Mouse (Mus musculus): ENCODE data around the gene Cog7. TPM values are rescaled to one million over a fixed set of nuclear protein-coding genes. Genes with fewer than 3 reads are reported as not detected.
A peak's percentile ranks its signal among the peaks of the same experiment; 100 is the strongest.

Cog7 gene
- 10 to 100 TPM; 24.3 to 25.3 TPM for total RNA-seq (2021)
- long read RNA-seq, experiment 1, transcript Cog7-201 (17 exons, 2,902 nt): major isoform, 15 of 33 reads
- long read RNA-seq, experiment 1, partial matches to known transcripts: 13 of 33 reads
- long read RNA-seq, experiment 1, other reads (novel, unspliced or antisense): 5 of 33 reads
- long read RNA-seq, experiment 2, transcript Cog7-201 (17 exons, 2,902 nt): major isoform, 13 of 19 reads
- long read RNA-seq, experiment 2, partial matches to known transcripts: 5 of 19 reads
- long read RNA-seq, experiment 2, other reads (novel, unspliced or antisense): 1 of 19 reads

DNA sequence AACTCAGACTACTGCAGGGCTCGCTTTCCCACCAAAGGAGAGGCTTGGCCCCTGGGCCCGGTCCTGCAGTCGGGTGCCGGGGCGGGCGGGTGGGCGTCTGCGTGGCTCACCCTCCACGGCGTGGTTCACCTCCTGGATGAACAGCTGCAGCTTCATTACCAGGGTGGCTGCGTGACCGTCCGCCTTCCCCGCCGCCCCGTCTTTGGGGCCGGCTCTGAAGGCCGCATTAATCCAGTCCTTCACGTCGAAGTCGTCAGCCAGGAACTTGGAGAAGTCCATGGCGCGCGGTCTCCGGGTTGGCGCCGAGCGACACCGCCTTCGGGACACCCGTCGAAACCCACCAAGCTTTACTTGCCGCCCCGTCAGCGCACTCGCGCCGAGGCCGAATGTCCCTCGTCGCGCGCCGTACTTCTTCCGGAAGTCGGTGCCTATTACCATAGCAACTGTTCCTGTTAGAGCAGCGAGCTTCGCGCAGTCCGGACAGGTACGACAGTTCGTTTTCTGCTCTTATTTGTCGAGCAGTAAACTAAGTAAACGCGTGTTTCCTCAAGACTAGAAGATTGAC, at the start of gene Cog7:
Gene Cog7, minus strand, starts transcription at position 405 of the 565 bp plus-strand sequence.
- peak; percentile 96 for DNase-seq

DNA sequence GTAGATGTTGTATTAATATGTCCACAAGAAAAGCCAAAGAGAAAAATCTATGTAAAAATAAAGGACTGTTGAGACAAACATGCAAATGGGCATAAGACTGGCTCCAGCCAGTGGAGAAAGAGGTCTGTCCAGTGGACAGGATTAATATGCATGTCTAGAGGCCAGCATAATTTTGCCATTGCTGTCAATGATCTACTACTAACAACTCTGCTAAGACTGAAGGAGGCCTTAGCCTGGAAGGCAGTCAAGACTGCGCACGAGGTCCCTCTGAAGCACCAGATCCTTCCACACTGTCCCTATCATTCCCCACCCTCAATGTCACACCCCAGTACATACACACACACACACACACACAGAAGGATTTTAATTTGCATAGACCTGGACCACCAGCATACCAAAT, 40.6 kb upstream of the Cog7 start:
- DNase-seq: no peak

- DNase-seq: peak; percentile 94
Observed at GRCm38 (mm10) chr7:122020667-122021354, 39.3 kb upstream of the Cog7 start, which contains the start of gene Gga2. Gene Gga2, minus strand, starts transcription at chr7:122021222.

- no peak for DNase-seq
Observed at GRCm38 (mm10) chr7:122020273-122020666, 38.8 kb upstream of the Cog7 start.

- DNase-seq: no peak
Observed at GRCm38 (mm10) chr7:122018978-122019377, 37.5 kb upstream of the Cog7 start.

- DNase-seq: no peak
Observed at GRCm38 (mm10) chr7:122018247-122018646, 36.7 kb upstream of the Cog7 start.

GRCm38 (mm10) chr7:122015734-122016133, 34.2 kb upstream of the Cog7 start:
- DNase-seq: peak; percentile 67

DNA sequence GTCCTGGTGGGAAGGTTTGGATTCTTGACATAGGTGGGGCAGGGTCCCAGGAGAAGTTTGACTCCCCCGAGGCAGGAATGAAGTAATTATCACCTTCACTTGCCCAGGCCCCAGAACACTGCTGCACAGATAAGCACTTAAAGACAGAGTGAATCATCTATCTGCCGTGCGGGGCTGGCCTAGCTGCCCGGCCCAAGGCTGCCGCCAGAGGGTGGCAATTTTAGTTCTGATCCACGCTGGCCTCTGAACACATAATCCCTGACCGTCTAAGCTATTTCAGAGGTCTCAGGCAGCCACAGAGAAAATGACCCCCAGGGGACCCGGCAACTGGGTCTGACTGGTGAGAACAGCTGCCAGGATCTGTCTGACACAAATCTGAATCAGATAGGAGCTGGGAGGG, 33.6 kb upstream of the Cog7 start:
- DNase-seq: peak; percentile 77

- DNase-seq: no peak
Observed at GRCm38 (mm10) chr7:122012949-122013348, 31.4 kb upstream of the Cog7 start.

- peak; percentile 19 for DNase-seq
Observed at GRCm38 (mm10) chr7:122012370-122012769, 30.9 kb upstream of the Cog7 start.

- no peak for DNase-seq
Observed at GRCm38 (mm10) chr7:122000396-122000795, 18.9 kb upstream of the Cog7 start.

GRCm38 (mm10) chr7:121995961-121996360, 14.4 kb upstream of the Cog7 start:
- no peak for DNase-seq

GRCm38 (mm10) chr7:121975031-121975430, 6.5 kb downstream of the Cog7 start:
- peak; percentile 76 for DNase-seq

DNA sequence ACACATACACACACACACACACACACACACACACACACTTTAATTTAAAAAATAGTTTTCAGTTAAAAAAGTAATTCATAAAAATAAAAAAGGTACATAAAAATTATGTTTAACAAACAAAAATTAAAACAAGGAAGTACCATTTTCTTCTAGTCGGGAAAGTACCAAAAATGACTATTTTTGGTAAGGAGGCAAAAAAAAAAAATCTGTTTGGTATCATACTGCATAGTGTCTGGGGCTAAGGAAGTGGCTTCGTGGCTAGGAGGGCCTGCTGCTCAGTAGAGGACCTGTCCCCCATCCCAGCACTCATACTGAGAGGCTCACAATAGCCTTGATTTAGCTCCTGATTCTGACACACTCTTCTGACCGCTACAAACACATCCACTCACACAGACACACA, 9.8 kb downstream of the Cog7 start:
- no peak for DNase-seq

- DNase-seq: no peak
Observed at GRCm38 (mm10) chr7:121970250-121970649, 11.3 kb downstream of the Cog7 start.

- DNase-seq: no peak
Observed at GRCm38 (mm10) chr7:121968816-121969215, 12.7 kb downstream of the Cog7 start.

GRCm38 (mm10) chr7:121968242-121968641, 13.3 kb downstream of the Cog7 start:
- DNase-seq: no peak

GRCm38 (mm10) chr7:121966169-121966568, 15.3 kb downstream of the Cog7 start:
- DNase-seq: peak; percentile 17

GRCm38 (mm10) chr7:121963883-121964398, 17.6 kb downstream of the Cog7 start:
- peak; percentile 55 for DNase-seq

GRCm38 (mm10) chr7:121962571-121962959, 18.9 kb downstream of the Cog7 start:
- no peak for DNase-seq

- DNase-seq: no peak
Observed at GRCm38 (mm10) chr7:121961913-121962570, 19.5 kb downstream of the Cog7 start.

- DNase-seq: no peak
Observed at GRCm38 (mm10) chr7:121955802-121956201, 25.7 kb downstream of the Cog7 start.
